24 mouse cellular contexts compared by ENCODE assay signal in the genomic region with DNA sequence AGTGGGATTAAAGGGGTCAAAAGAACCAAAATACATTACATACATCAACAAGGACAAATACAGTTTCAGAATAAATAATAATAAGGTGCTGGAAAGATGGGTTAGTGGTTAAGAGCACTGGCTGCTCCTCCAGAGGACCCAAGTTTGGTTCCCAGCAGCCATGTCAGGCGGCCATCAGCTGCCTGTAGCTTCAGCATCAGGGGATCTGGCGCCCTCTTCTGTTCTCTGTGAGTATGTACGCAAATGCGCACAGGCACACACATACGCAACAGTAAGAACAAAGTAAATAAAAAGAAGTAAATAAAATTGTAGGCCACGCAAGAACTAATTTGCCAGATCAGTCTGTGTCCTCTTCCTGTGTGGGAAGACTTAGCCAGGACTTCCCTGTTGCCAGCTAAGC. TPM values are rescaled to one million over a fixed set of nuclear protein-coding genes. Genes with fewer than 3 reads are reported as not detected.
DNase-seq lines count a peak whose midpoint lies in the region; ATAC-seq and TF ChIP-seq lines count a peak whose summit lies in the region.
"Had no signal": no experiment of that assay in that cellular context is flagged by ENCODE, and none has a peak within 500 bp of the region (broad histone marks: within the 10 kb centered on the region; RNA-seq: fewer than 3 reads in every experiment).

No protein-coding gene starts in this region.

- DNase-seq in liver = peak; percentile 7
- DNase-seq in ZHBTc4 (ENCODE audit: low read depth, low spot score) = peak; percentile 71
- DNase-seq in gastrocnemius, postnatal 36 days = no peak
- DNase-seq: adrenal gland, adult 8-10 months; cerebellum, adult 11-12 months; heart, postnatal 10 days; layer of hippocampus, postnatal 36 days; lung, adult 2 months had no signal

- intact Hi-C loops in gastrocnemius, postnatal 36 days (cut with DNase I) = no loop called here

- H3K9ac ChIP-seq in liver, embryonic 12.5 days = no peak overlapping the region
- H3K9ac ChIP-seq in ES-Bruce4 (ENCODE audit: low read depth, poor library complexity, severe bottlenecking) = no peak overlapping the region
- no peak overlapping the region for H3K9ac ChIP-seq in midbrain, embryonic 13.5 days (replicated peaks)
- H3K9ac ChIP-seq: hindbrain, embryonic 12.5 days; limb, embryonic 13.5 days; neural tube, embryonic 13.5 days; stomach, embryonic 15.5 days had no signal

- 0 out of 2 replicates have a peak, but pooled peaks cover 3% of the 10 kb centered on the region for H3K27me3 ChIP-seq in liver, embryonic 12.5 days (replicated peaks)
- H3K27me3 ChIP-seq in ES-Bruce4 (ENCODE audit: control insufficient read depth, insufficient read depth, low read length, poor library complexity, severe bottlenecking) = no peaks in the 10 kb centered on the region
- no peaks in the 10 kb centered on the region for H3K27me3 ChIP-seq in midbrain, embryonic 13.5 days
- H3K27me3 ChIP-seq: hindbrain, embryonic 12.5 days; limb, embryonic 13.5 days; neural tube, embryonic 13.5 days; stomach, embryonic 15.5 days had no signal

- ATAC-seq in liver, embryonic 12.5 days = no peak
- 0 out of 2 replicates have a peak, but pooled peaks have one; percentile 39 for ATAC-seq in megakaryocyte progenitor cell, adult 5-6 weeks (replicated peaks; ENCODE audit: poor library complexity)
- no peak for ATAC-seq in midbrain, embryonic 13.5 days
- ATAC-seq: intestine, embryonic 16.5 days had no signal

- TF ChIP-seq POLR2A in ES-Bruce4 (IDR thresholded peaks at IDR 0.05; ENCODE audit: insufficient read depth, low read length) = no peak

- TF ChIP-seq EP300 in ES-Bruce4 (IDR thresholded peaks at IDR 0.05; ENCODE audit: insufficient read depth, low read depth, low read length) = no peak

- H3K9me3 ChIP-seq in liver, embryonic 12.5 days (replicated peaks) = no peaks in the 10 kb centered on the region
- no peaks in the 10 kb centered on the region for H3K9me3 ChIP-seq in ES-Bruce4 (replicated peaks; ENCODE audit: control insufficient read depth, insufficient read depth, low read length, poor library complexity, severe bottlenecking)
- H3K9me3 ChIP-seq in midbrain, embryonic 13.5 days = no peaks in the 10 kb centered on the region
- H3K9me3 ChIP-seq: hindbrain, embryonic 12.5 days; limb, embryonic 13.5 days; neural tube, embryonic 13.5 days; stomach, embryonic 15.5 days had no signal

- H3K4me3 ChIP-seq in liver, embryonic 12.5 days = no peak overlapping the region
- H3K4me3 ChIP-seq in ES-Bruce4 (ENCODE audit: low read depth, low read length) = no peak overlapping the region
- H3K4me3 ChIP-seq in midbrain, embryonic 13.5 days (replicated peaks) = no peak overlapping the region
- H3K4me3 ChIP-seq: hindbrain, embryonic 12.5 days; limb, embryonic 13.5 days; neural tube, embryonic 13.5 days; stomach, embryonic 15.5 days had no signal

- 74% methylated on average over 6 of the region's 6 CpGs for WGBS in liver, embryonic 12.5 days (ENCODE audit: insufficient replicate concordance)
- 92% methylated on average over 6 of the region's 6 CpGs for WGBS in midbrain, embryonic 13.5 days

- no peak overlapping the region for H3K4me2 ChIP-seq in liver, embryonic 12.5 days
- no peak overlapping the region for H3K4me2 ChIP-seq in midbrain, embryonic 13.5 days (replicated peaks)
- H3K4me2 ChIP-seq: heart, embryonic 11.5 days; hindbrain, embryonic 12.5 days; limb, embryonic 13.5 days; midbrain, embryonic 11.5 days; neural tube, embryonic 13.5 days; stomach, embryonic 15.5 days had no signal

- no peak overlapping the region for H3K27ac ChIP-seq in liver, embryonic 12.5 days
- H3K27ac ChIP-seq in ES-Bruce4 (ENCODE audit: insufficient read depth, low read length) = no peak overlapping the region
- no peak overlapping the region for H3K27ac ChIP-seq in midbrain, embryonic 13.5 days
- H3K27ac ChIP-seq: hindbrain, embryonic 12.5 days; limb, embryonic 13.5 days; macrophage; neural tube, embryonic 13.5 days; stomach, embryonic 15.5 days had no signal

- no peaks in the 10 kb centered on the region for H3K36me3 ChIP-seq in liver, embryonic 12.5 days
- H3K36me3 ChIP-seq in ES-Bruce4 (ENCODE audit: control insufficient read depth, insufficient read depth, low read length, poor library complexity, severe bottlenecking) = no peaks in the 10 kb centered on the region
- H3K36me3 ChIP-seq in midbrain, embryonic 13.5 days = no peaks in the 10 kb centered on the region
- H3K36me3 ChIP-seq: hindbrain, embryonic 12.5 days; limb, embryonic 13.5 days; neural tube, embryonic 13.5 days; stomach, embryonic 15.5 days had no signal

- TF ChIP-seq CTCF in ES-Bruce4 (IDR thresholded peaks at IDR 0.05; ENCODE audit: low read depth, low read length) = peak; percentile 63

- H3K4me1 ChIP-seq in liver, embryonic 12.5 days = no peaks in the 10 kb centered on the region
- no peaks in the 10 kb centered on the region for H3K4me1 ChIP-seq in ES-Bruce4 (ENCODE audit: control insufficient read depth, insufficient read depth, low read length)
- H3K4me1 ChIP-seq in midbrain, embryonic 13.5 days (replicated peaks) = no peaks in the 10 kb centered on the region
- H3K4me1 ChIP-seq: hindbrain, embryonic 12.5 days; limb, embryonic 13.5 days; neural tube, embryonic 13.5 days; stomach, embryonic 15.5 days had no signal

RNA-seq across cellular contexts. Expression of a gene that starts 18.7 kb away (rescaled TPM):
- not detected in 2 replicates for polyA plus RNA-seq in liver, embryonic 12.5 days (2016; fragmentation: Nextera tagmentation; extraction: Ambion mirVana)
- not detected in 2 replicates for polyA plus RNA-seq in ES-Bruce4 (2011; ENCODE audit: insufficient read depth, insufficient read length, low read depth, missing spikeins)
- not detected in 2 replicates for total RNA-seq in megakaryocyte progenitor cell, adult 5-6 weeks (2015)
- not detected in 2 replicates for total RNA-seq in megakaryocyte progenitor cell, adult 5-6 weeks (2017)
- not detected for total RNA-seq in gastrocnemius, postnatal 36 days (2021)
- polyA plus RNA-seq in midbrain, embryonic 13.5 days (2015; fragmentation: Nextera tagmentation; extraction: Ambion mirVana) = not detected in 2 replicates
- total RNA-seq: adrenal gland, adult 8-10 months; gastrocnemius, adult 18-20 months; heart, postnatal 10 days; layer of hippocampus, postnatal 36 days; left cerebral cortex, postnatal 14 days had no signal
- polyA plus RNA-seq: gonadal fat pad, adult 2 months; intestine, embryonic 16.5 days; kidney, embryonic 16.5 days; lung, adult 2 months; macrophage; neural tube, embryonic 13.5 days; stomach, embryonic 15.5 days had no signal

Comparison
In these comparisons a context has a peak if more than half of its experiments do, and no peak if none do; other contexts are left out.
1. DNase-seq: peak in liver (single experiment) and ZHBTc4 (single experiment); none in gastrocnemius, postnatal 36 days (0 of 2).